Mouse (Mus musculus) hindbrain, postnatal 0 days (tissue): ENCODE measurements around the gene Xrn2. TPM values are rescaled to one million over a fixed set of nuclear protein-coding genes. Genes with fewer than 3 reads are reported as not detected.

Experiments used
- ATAC-seq: fragments of 200-750 bp; cut with Nextera tagmentation; 2 replicates; pipeline ENCODE4 v1.8.0; 2017; ENCODE audit warnings: mild to moderate bottlenecking, moderate TSS enrichment, moderate library complexity
- DNase-seq: peaks from one replicate; pipeline ENCODE4 v3.0.0-alpha.2; 2015; ENCODE audit warnings: low spot score
- H3K27ac ChIP-seq: fragments of 300-500 bp; sonication (generic); 2 replicates; pipeline ENCODE4 v1.5.1; 2014; ENCODE audit warnings: mild to moderate bottlenecking
- H3K27me3 ChIP-seq: fragments of 300-500 bp; sonication (generic); 2 replicates; pipeline ENCODE4 v1.6.1; 2014; ENCODE audit warnings: low read length, mixed read lengths; ENCODE audit not compliant: insufficient read depth
- H3K36me3 ChIP-seq: fragments of 300-500 bp; sonication (generic); 2 replicates; pipeline ENCODE4 v1.6.1; 2014; ENCODE audit warnings: low read length, mixed read lengths; ENCODE audit not compliant: insufficient read depth
- H3K4me1 ChIP-seq: fragments of 300-500 bp; sonication (generic); 2 replicates; pipeline ENCODE4 v1.6.1; 2014; ENCODE audit warnings: antibody characterized with exemption, low read length, mixed read lengths; ENCODE audit not compliant: insufficient read depth
- H3K4me2 ChIP-seq: fragments of 300-500 bp; sonication (generic); 2 replicates; pipeline ENCODE4 v1.6.1; 2014; ENCODE audit warnings: low read depth, mild to moderate bottlenecking, low read length, moderate library complexity, mixed read lengths
- H3K4me3 ChIP-seq: fragments of 300-500 bp; sonication (generic); 2 replicates; pipeline ENCODE4 v1.5.1; 2014; ENCODE audit warnings: low read length
- H3K9ac ChIP-seq: fragments of 300-500 bp; sonication (generic); replicated peaks from 2 replicates; pipeline ENCODE4 v1.6.1; 2014; ENCODE audit warnings: mild to moderate bottlenecking, low read length, moderate library complexity, mixed read lengths
- H3K9me3 ChIP-seq: fragments of 300-500 bp; sonication (generic); 2 replicates; pipeline ENCODE4 v1.6.1; 2016; ENCODE audit warnings: low read length, mixed read lengths
- CTCF ChIP-seq: IDR thresholded peaks from 2 replicates; pipeline ENCODE4 v1.5.1; 2016; ENCODE audit warnings: antibody characterized with exemption, control low read depth, low read depth
- WGBS: fragments of 180-500 bp; shearing (Covaris S2); extraction: QIAGEN DNeasy Blood & Tissue Kit; methylation state at CpG from one replicate; pipeline ENCODE4 v1.1.7; 2014; 5-methylcytosine and 5-hydroxymethylcytosine counted together
- polyA plus RNA-seq: library from polyadenylated mRNA; unstranded; fragments of >200 nt; fragmentation: Nextera tagmentation; extraction: Ambion mirVana; gene quantifications from 2 replicates; pipeline ENCODE4 v1.2.1, GENCODE M21; 2015
- total RNA-seq: library from RNA; depleted of rRNA; stranded (reverse); fragments of >200 nt; gene quantifications from 2 replicates; pipeline ENCODE4 v1.2.3, GENCODE M21; 2014

The Xrn2 gene
- total and polyA plus RNA-seq, 2 experiments from 2014 or later, result 40.3 to 57.9 TPM

- Histone ChIP-seq H3K27ac (no peak overlapping the region), H3K36me3 (peaks cover 6% of the 10 kb centered on the region; the same call in 1 of the 2 replicates), H3K4me2 (no peak overlapping the region), H3K27me3 (peaks cover 6% of the 10 kb centered on the region; the same call in 1 of the 2 replicates), H3K9ac (no peak overlapping the region), H3K4me1 (no peaks in the 10 kb centered on the region), H3K9me3 (no peaks in the 10 kb centered on the region), H3K4me3 (no peak overlapping the region)
- ATAC-seq (no peak), DNase-seq (no peak)
- WGBS, result 91% methylated on average over 4 of the region's 4 CpGs
- no peak for TF ChIP-seq CTCF
Observed at GRCm38 (mm10) chr2:147074399-147074798, 61.6 kb downstream of the Xrn2 start.

- peaks cover 76% of the 10 kb centered on the region for H3K27me3 ChIP-seq
- H3K36me3 ChIP-seq, result no peaks in the 10 kb centered on the region
- TF ChIP-seq CTCF, result no peak
- WGBS, result 68% methylated on average over 4 of the region's 4 CpGs
- no peaks in the 10 kb centered on the region for H3K9me3 ChIP-seq
- no peak overlapping the region for H3K4me3 ChIP-seq
- H3K27ac ChIP-seq, result no peak overlapping the region
- no peaks in the 10 kb centered on the region for H3K4me1 ChIP-seq
- no peak overlapping the region for H3K4me2 ChIP-seq
- no peak overlapping the region for H3K9ac ChIP-seq
- ATAC-seq, result no peak
- no peak for DNase-seq
Observed at GRCm38 (mm10) chr2:147082391-147082790, 69.6 kb downstream of the Xrn2 start.

DNA sequence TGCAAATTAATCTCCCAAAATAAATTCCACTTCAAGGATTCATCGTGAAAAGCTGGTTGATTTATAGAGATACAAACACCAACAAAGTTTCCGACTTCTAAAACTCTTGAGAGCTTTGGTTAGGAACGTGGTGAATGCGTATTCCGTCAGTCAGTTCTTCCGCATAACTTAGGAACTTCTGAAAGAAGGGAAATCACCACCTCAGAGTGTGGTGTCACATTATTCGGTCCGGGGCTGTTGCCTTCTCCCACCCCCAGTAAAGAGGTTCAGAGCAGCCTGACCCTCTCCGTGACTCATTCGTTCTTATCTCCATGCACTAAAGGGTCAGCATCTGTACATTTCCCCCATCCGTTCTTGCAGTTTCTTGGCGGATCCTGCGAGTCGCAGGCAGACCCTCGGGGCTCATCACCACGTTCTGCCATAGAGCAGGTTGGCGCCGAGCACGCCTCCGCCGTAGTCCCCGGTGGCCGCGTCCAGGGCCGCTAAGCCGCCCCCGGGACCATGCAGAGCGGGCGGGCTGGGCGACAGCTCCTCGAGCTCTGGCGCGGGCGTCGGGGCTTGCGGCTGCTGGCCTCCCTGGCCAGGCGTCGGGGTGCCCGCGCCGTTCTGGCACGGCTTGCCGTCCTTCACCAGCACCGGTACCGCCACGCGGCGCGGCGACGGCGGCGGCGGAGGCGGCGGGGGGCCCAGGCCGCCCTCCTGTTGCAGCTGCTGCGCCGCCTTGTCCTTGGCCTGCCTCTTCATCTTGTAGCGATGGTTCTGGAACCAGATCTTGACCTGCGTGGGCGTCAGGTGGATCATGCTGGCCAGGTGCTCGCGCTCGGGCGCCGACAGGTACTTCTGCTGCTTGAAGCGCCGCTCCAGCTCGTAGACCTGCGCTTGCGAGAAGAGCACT lies 70.9 kb downstream of the Xrn2 start:
- WGBS, result 1% methylated on average over 72 of the region's 72 CpGs
- no peak for TF ChIP-seq CTCF
- H3K9me3 ChIP-seq, result no peaks in the 10 kb centered on the region
- no peak overlapping the region for H3K27ac ChIP-seq
- ATAC-seq, result peak; percentile 48
- no peaks in the 10 kb centered on the region for H3K36me3 ChIP-seq
- no peak overlapping the region for H3K9ac ChIP-seq
- peaks cover 89% of the 10 kb centered on the region for H3K27me3 ChIP-seq
- peak overlapping the region; percentile 26 for H3K4me3 ChIP-seq
- H3K4me1 ChIP-seq, result no peaks in the 10 kb centered on the region
- no peak for DNase-seq
- no peak overlapping the region for H3K4me2 ChIP-seq

DNA sequence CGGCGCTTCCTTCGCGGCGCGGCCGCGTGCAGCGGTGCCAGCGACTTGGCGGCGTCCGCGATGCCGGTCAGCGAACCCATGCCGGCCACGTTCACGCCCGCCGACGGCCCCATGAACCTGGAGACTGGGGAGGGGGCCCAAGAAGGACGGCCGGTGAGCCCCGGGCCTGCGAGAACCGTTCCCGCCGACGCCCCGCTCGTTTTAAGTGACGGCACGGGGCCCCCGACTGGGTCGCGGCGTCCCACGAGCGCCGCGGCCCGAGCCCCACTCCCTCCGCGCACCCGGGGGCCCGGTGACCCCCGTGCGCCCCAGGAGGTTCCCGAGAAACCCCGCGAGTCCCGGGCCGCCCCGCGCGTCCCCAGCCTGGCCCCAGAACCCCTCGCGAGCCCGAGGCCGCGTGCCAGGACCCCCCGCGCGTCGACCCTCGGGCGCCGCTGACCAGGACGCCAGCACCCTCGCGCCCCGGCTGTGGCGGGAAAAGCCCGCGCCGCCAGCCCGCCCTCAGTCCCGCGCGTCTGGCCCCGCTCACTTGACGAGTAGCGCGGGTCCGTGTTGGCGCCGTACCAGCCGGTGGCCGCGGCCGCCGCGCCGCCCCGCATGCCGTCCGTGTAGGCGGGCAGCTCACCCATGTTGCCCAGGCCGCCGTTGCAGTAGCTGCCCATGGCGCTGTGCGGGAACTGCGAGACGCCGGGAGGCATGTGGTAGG lies 71.7 kb downstream of the Xrn2 start:
- no peak for DNase-seq
- TF ChIP-seq CTCF, result no peak
- Histone ChIP-seq H3K36me3 (no peaks in the 10 kb centered on the region), H3K4me1 (no peaks in the 10 kb centered on the region), H3K27me3 (peaks cover 83% of the 10 kb centered on the region), H3K9ac (no peak overlapping the region), H3K4me3 (peak overlapping the region; percentile 26), H3K4me2 (peak overlapping the region; percentile 41), H3K9me3 (no peaks in the 10 kb centered on the region), H3K27ac (no peak overlapping the region)
- under 1% methylated on average over 104 of the region's 106 CpGs for WGBS
- peak; percentile 43 for ATAC-seq

- Histone ChIP-seq H3K9me3 (no peaks in the 10 kb centered on the region), H3K4me1 (no peaks in the 10 kb centered on the region), H3K27ac (no peak within 1 kb of the TSS), H3K27me3 (peaks cover 81% of the 10 kb centered on the region), H3K36me3 (no peaks in the 10 kb centered on the region), H3K4me2 (peak within 1 kb of the TSS; percentile 41), H3K9ac (no peak within 1 kb of the TSS), H3K4me3 (peak within 1 kb of the TSS; percentile 26)
- no peak for TF ChIP-seq CTCF
- WGBS, result under 1% methylated on average over 65 of the region's 82 CpGs
- ATAC-seq (peak; percentile 12), DNase-seq (no peak)
Observed at GRCm38 (mm10) chr2:147085072-147085870, 72.5 kb downstream of the Xrn2 start, which contains the start of gene Nkx2-4. TSS of gene Nkx2-4 (minus strand) at chr2:147085445.

- Histone ChIP-seq H3K4me1 (no peaks in the 10 kb centered on the region), H3K27me3 (peaks cover 74% of the 10 kb centered on the region), H3K36me3 (no peaks in the 10 kb centered on the region), H3K9ac (no peak overlapping the region), H3K27ac (no peak overlapping the region), H3K4me3 (no peak overlapping the region), H3K4me2 (no peak overlapping the region), H3K9me3 (no peaks in the 10 kb centered on the region)
- WGBS, result 7% methylated on average over 6 of the region's 6 CpGs
- DNase-seq (no peak), ATAC-seq (no peak)
- no peak for TF ChIP-seq CTCF
Observed at GRCm38 (mm10) chr2:147085937-147086336, 73.1 kb downstream of the Xrn2 start.
